Mouse (Mus musculus): ENCODE measurements around the gene Nxpe2. TPM values are rescaled to one million over a fixed set of nuclear protein-coding genes. Genes with fewer than 3 reads are reported as not detected.

Gene Nxpe2
- 1.1 and 2.2 TPM in 2 replicates for polyA plus RNA-seq (2014; fragmentation: Nextera tagmentation; extraction: Ambion mirVana)

GRCm38 (mm10) chr9:48353148-48353698 lies at the start of gene Nxpe2:
Gene Nxpe2 (minus strand): TSS chr9:48353454.
- Histone ChIP-seq H3K9me3 (ENCODE audit: control insufficient read depth, low read length) (no peaks in the 10 kb centered on the region), H3K4me3 (ENCODE audit: low read length) (no peak within 1 kb of the TSS), H3K27me3 (ENCODE audit: control insufficient read depth, insufficient read depth, low read length) (no peaks in the 10 kb centered on the region), H3K4me2 (replicated peaks; ENCODE audit: low read depth, low read length) (no peak within 1 kb of the TSS), H3K36me3 (ENCODE audit: control insufficient read depth, insufficient read depth, low read length) (no peaks in the 10 kb centered on the region), H3K27ac (ENCODE audit: low read depth, low read length) (peak within 1 kb of the TSS; percentile 47; the same call in 1 of the 2 replicates), H3K4me1 (ENCODE audit: control insufficient read depth, insufficient read depth, low read length) (peaks cover 4% of the 10 kb centered on the region; the same call in 1 of the 2 replicates), H3K9ac (ENCODE audit: low read depth, low read length) (no peak within 1 kb of the TSS)
- ATAC-seq (ENCODE audit: low FRiP score, low TSS enrichment), result no peak
- WGBS, result 57% methylated on average over 2 of the region's 2 CpGs

GRCm38 (mm10) chr9:48389983-48390382 lies 36.7 kb upstream of the Nxpe2 start:
- Histone ChIP-seq H3K36me3 (ENCODE audit: control insufficient read depth, insufficient read depth, low read length) (no peaks in the 10 kb centered on the region), H3K4me3 (ENCODE audit: low read length) (no peak overlapping the region), H3K4me2 (replicated peaks; ENCODE audit: low read depth, low read length) (no peak overlapping the region), H3K27ac (ENCODE audit: low read depth, low read length) (no peak overlapping the region), H3K9ac (ENCODE audit: low read depth, low read length) (no peak overlapping the region), H3K4me1 (ENCODE audit: control insufficient read depth, insufficient read depth, low read length) (no peaks in the 10 kb centered on the region), H3K9me3 (ENCODE audit: control insufficient read depth, low read length) (no peaks in the 10 kb centered on the region), H3K27me3 (ENCODE audit: control insufficient read depth, insufficient read depth, low read length) (no peaks in the 10 kb centered on the region)
- no peak for ATAC-seq (ENCODE audit: low FRiP score, low TSS enrichment)
- WGBS, result 32% methylated on average over 3 of the region's 3 CpGs

GRCm38 (mm10) chr9:48388451-48388850 lies 35.2 kb upstream of the Nxpe2 start:
- no peak overlapping the region for H3K4me3 ChIP-seq (ENCODE audit: low read length)
- 39% methylated on average over 4 of the region's 4 CpGs for WGBS
- no peak overlapping the region for H3K27ac ChIP-seq (ENCODE audit: low read depth, low read length)
- ATAC-seq (ENCODE audit: low FRiP score, low TSS enrichment), result no peak
- H3K9ac ChIP-seq (ENCODE audit: low read depth, low read length), result no peak overlapping the region
- H3K27me3 ChIP-seq (ENCODE audit: control insufficient read depth, insufficient read depth, low read length), result no peaks in the 10 kb centered on the region
- no peaks in the 10 kb centered on the region for H3K9me3 ChIP-seq (ENCODE audit: control insufficient read depth, low read length)
- H3K4me1 ChIP-seq (ENCODE audit: control insufficient read depth, insufficient read depth, low read length), result no peaks in the 10 kb centered on the region
- H3K4me2 ChIP-seq (replicated peaks; ENCODE audit: low read depth, low read length), result no peak overlapping the region
- H3K36me3 ChIP-seq (ENCODE audit: control insufficient read depth, insufficient read depth, low read length), result no peaks in the 10 kb centered on the region

DNA sequence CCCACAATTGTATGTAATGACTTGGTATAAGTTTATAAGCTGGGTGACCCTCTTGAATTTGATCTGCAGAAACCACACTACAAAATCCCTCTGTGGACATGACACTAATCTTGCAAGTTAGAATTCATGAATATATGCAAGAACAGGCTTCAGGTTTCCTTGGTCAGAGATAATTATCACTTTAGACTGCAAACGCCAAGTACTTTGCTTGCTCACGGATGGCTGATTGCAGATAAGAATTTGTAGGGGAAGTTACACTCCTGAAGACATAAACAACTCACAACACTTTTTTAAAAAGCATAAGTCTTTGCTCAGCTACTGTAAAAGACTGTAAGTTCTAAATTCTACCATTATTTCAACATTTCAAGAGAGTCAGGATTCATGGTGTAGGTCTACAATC lies 21.1 kb upstream of the Nxpe2 start:
- 48% methylated on average over 2 of the region's 2 CpGs for WGBS

DNA sequence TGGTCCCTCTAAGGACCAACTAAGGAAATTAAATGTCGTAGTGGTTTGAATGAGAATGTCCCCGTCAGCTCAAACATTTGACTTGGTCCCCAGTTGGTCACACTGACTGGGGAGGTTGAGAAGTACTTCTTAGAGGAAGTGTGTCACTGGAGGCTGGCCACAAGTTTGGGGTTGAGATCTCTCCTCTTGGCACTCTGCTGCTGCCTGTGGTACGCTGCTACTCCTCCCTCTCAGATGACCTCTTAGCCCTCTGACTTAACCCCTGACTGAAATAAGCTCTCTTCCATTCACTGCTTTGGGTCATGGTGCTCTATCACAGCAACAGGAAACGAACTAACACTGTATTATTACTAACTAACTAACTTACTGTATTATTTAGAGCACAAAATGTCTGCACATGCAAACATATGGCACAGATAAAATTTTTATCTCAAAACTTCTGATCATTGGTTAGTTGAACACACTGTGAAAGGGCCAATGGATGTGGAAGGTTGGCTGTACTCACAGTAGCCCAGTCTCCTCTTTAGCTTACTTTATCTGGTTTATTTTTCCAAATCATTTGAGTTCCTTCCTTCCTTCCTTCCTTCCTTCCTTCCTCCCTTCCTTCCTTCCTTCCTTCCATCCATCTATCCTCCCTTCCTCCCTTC lies 20.1 kb upstream of the Nxpe2 start:
- H3K27me3 ChIP-seq (ENCODE audit: control insufficient read depth, insufficient read depth, low read length), result no peaks in the 10 kb centered on the region
- H3K4me1 ChIP-seq (ENCODE audit: control insufficient read depth, insufficient read depth, low read length), result no peaks in the 10 kb centered on the region
- no peak overlapping the region for H3K4me2 ChIP-seq (replicated peaks; ENCODE audit: low read depth, low read length)
- no peak overlapping the region for H3K9ac ChIP-seq (ENCODE audit: low read depth, low read length)
- no peaks in the 10 kb centered on the region for H3K9me3 ChIP-seq (ENCODE audit: control insufficient read depth, low read length)
- WGBS, result 77% methylated on average over 4 of the region's 4 CpGs
- no peak overlapping the region for H3K27ac ChIP-seq (ENCODE audit: low read depth, low read length)
- no peak overlapping the region for H3K4me3 ChIP-seq (ENCODE audit: low read length)
- no peak for ATAC-seq (ENCODE audit: low FRiP score, low TSS enrichment)
- no peaks in the 10 kb centered on the region for H3K36me3 ChIP-seq (ENCODE audit: control insufficient read depth, insufficient read depth, low read length)

More for the DNA sequence above, 21.1 kb upstream of the Nxpe2 start:
- Histone ChIP-seq H3K9me3 (ENCODE audit: control insufficient read depth, low read length) (no peaks in the 10 kb centered on the region), H3K4me3 (ENCODE audit: low read length) (no peak overlapping the region), H3K4me1 (ENCODE audit: control insufficient read depth, insufficient read depth, low read length) (no peaks in the 10 kb centered on the region), H3K9ac (ENCODE audit: low read depth, low read length) (no peak overlapping the region), H3K4me2 (replicated peaks; ENCODE audit: low read depth, low read length) (no peak overlapping the region), H3K36me3 (ENCODE audit: control insufficient read depth, insufficient read depth, low read length) (no peaks in the 10 kb centered on the region), H3K27me3 (ENCODE audit: control insufficient read depth, insufficient read depth, low read length) (no peaks in the 10 kb centered on the region), H3K27ac (ENCODE audit: low read depth, low read length) (no peak overlapping the region)
- ATAC-seq (ENCODE audit: low FRiP score, low TSS enrichment), result no peak

DNA sequence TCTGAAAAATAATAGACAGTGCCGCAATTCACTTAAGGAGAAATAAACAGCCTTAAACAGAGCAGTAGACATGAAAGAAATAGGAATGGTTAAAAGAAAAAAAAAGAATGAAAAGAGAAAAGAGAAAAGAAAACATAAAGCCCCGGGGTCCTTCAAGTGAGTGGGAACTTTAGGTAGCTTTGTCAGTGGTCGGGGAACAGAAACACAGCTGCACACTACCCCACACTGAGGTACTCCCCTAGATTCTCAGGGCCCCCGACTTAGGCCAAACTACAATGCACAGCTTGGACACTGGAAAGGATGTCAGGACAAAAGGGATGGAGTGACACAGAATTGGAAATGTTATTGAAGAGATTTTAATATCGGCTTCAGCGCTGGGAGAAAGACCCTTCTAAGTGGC lies 9.5 kb upstream of the Nxpe2 start:
- no peaks in the 10 kb centered on the region for H3K4me1 ChIP-seq (ENCODE audit: control insufficient read depth, insufficient read depth, low read length)
- H3K9ac ChIP-seq (ENCODE audit: low read depth, low read length), result no peak overlapping the region
- no peak overlapping the region for H3K4me3 ChIP-seq (ENCODE audit: low read length)
- no peaks in the 10 kb centered on the region for H3K9me3 ChIP-seq (ENCODE audit: control insufficient read depth, low read length)
- no peak for ATAC-seq (ENCODE audit: low FRiP score, low TSS enrichment)
- H3K27me3 ChIP-seq (ENCODE audit: control insufficient read depth, insufficient read depth, low read length), result no peaks in the 10 kb centered on the region
- WGBS, result 88% methylated on average over 6 of the region's 6 CpGs
- H3K36me3 ChIP-seq (ENCODE audit: control insufficient read depth, insufficient read depth, low read length), result no peaks in the 10 kb centered on the region
- H3K4me2 ChIP-seq (replicated peaks; ENCODE audit: low read depth, low read length), result no peak overlapping the region
- no peak overlapping the region for H3K27ac ChIP-seq (ENCODE audit: low read depth, low read length)

GRCm38 (mm10) chr9:48361815-48362631 lies 8.8 kb upstream of the Nxpe2 start:
- H3K27me3 ChIP-seq (ENCODE audit: control insufficient read depth, insufficient read depth, low read length), result no peaks in the 10 kb centered on the region
- WGBS, result 80% methylated on average over 14 of the region's 14 CpGs
- no peak overlapping the region for H3K4me3 ChIP-seq (ENCODE audit: low read length)
- ATAC-seq (ENCODE audit: low FRiP score, low TSS enrichment), result no peak
- H3K9me3 ChIP-seq (ENCODE audit: control insufficient read depth, low read length), result no peaks in the 10 kb centered on the region
- H3K4me1 ChIP-seq (ENCODE audit: control insufficient read depth, insufficient read depth, low read length), result no peaks in the 10 kb centered on the region
- no peak overlapping the region for H3K4me2 ChIP-seq (replicated peaks; ENCODE audit: low read depth, low read length)
- no peak overlapping the region for H3K27ac ChIP-seq (ENCODE audit: low read depth, low read length)
- no peaks in the 10 kb centered on the region for H3K36me3 ChIP-seq (ENCODE audit: control insufficient read depth, insufficient read depth, low read length)
- H3K9ac ChIP-seq (ENCODE audit: low read depth, low read length), result no peak overlapping the region

DNA sequence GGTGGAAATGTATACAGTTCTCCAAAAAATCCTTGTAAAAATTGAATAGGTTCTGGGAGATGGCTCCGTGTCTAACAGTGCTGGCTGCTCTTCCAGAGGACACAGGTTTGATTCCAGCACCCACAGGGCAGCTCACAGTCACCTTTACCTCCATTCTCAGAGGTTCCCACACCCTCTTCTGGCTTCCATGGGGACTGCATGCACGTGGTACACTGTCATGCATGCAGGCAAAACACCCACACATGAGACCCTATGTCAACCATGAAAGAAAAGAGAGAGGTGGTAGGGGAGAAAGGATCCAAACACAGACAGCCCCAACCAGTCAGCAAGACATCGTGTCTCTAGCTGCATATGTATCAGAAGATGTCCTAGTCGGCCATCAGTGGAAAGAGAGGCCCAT lies 7.6 kb upstream of the Nxpe2 start:
- H3K27me3 ChIP-seq (ENCODE audit: control insufficient read depth, insufficient read depth, low read length), result no peaks in the 10 kb centered on the region
- 72% methylated on average over 4 of the region's 4 CpGs for WGBS
- no peaks in the 10 kb centered on the region for H3K9me3 ChIP-seq (ENCODE audit: control insufficient read depth, low read length)
- no peak overlapping the region for H3K4me2 ChIP-seq (replicated peaks; ENCODE audit: low read depth, low read length)
- no peak for ATAC-seq (ENCODE audit: low FRiP score, low TSS enrichment)
- no peaks in the 10 kb centered on the region for H3K4me1 ChIP-seq (ENCODE audit: control insufficient read depth, insufficient read depth, low read length)
- no peak overlapping the region for H3K27ac ChIP-seq (ENCODE audit: low read depth, low read length)
- H3K4me3 ChIP-seq (ENCODE audit: low read length), result no peak overlapping the region
- no peaks in the 10 kb centered on the region for H3K36me3 ChIP-seq (ENCODE audit: control insufficient read depth, insufficient read depth, low read length)
- H3K9ac ChIP-seq (ENCODE audit: low read depth, low read length), result no peak overlapping the region

DNA sequence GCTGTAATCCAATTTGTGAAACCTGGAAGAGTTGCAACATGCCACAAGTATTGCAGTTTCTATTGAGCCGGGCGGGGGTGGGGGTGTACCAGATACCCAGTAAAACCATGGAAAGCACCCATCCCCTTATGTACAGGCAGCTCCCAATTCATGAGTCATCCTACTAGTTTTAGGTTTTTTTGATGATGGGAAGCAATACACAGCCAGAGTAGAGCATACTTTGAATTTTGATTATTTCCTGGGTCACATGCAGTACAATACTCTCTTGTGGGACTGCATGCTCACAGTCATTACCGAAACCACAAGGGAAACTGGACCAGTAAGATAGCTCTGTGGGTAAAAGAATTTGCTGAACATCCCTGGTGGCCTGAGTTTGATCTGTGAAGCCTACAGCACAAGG lies 3.8 kb upstream of the Nxpe2 start:
- Histone ChIP-seq H3K9me3 (ENCODE audit: control insufficient read depth, low read length) (no peaks in the 10 kb centered on the region), H3K4me3 (ENCODE audit: low read length) (no peak overlapping the region), H3K27ac (ENCODE audit: low read depth, low read length) (no peak overlapping the region), H3K36me3 (ENCODE audit: control insufficient read depth, insufficient read depth, low read length) (no peaks in the 10 kb centered on the region), H3K4me2 (replicated peaks; ENCODE audit: low read depth, low read length) (no peak overlapping the region), H3K27me3 (ENCODE audit: control insufficient read depth, insufficient read depth, low read length) (no peaks in the 10 kb centered on the region), H3K9ac (ENCODE audit: low read depth, low read length) (no peak overlapping the region), H3K4me1 (ENCODE audit: control insufficient read depth, insufficient read depth, low read length) (peaks cover 4% of the 10 kb centered on the region; the same call in 1 of the 2 replicates)
- ATAC-seq (ENCODE audit: low FRiP score, low TSS enrichment), result no peak
- 87% methylated on average over 3 of the region's 3 CpGs for WGBS

Measured in kidney, embryonic 14.5 days (tissue).